14 mouse cellular contexts compared by ENCODE assay signal in the genomic region with DNA sequence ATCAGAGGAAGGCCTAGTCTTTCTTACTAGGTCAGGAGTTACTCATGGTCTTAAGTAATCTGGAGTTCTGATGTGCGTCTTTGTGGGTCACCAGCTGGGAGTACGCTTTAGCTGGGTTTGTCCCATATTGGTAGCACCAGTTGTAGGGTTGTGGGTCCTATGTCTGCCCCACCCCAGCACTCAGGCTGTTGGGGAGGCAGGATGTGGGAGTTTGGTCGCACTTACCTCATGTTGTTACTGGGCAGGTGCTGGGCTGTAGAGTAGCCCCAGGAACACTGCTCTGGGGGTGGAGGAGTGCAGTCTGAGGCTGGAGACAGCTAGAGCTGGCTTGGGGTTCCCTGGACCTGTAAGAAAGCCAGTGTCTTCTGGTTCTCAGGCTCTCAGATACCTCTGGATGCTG.
"Had no signal": no experiment of that assay in that cellular context is flagged by ENCODE, and none has a peak within 500 bp of the region (broad histone marks: within the 10 kb centered on the region; RNA-seq: fewer than 3 reads in every experiment).

No protein-coding gene starts in this region.

- DNase-seq: kidney, adult 18-20 months; kidney, postnatal 10 days; kidney, postnatal 4 days; lung, adult 2 months; lung, postnatal 36 days; midbrain, embryonic 14.5 days; thymus, adult 2 months; thymus, postnatal 36 days had no signal

- H3K4me1 ChIP-seq: liver, embryonic 15.5 days; midbrain, embryonic 10.5 days; neural tube, embryonic 15.5 days had no signal

- H3K36me3 ChIP-seq: liver, embryonic 15.5 days; neural tube, embryonic 15.5 days had no signal

- H3K27me3 ChIP-seq: liver, embryonic 15.5 days; neural tube, embryonic 15.5 days had no signal

- H3K4me2 ChIP-seq: liver, embryonic 11.5 days; liver, embryonic 15.5 days; neural tube, embryonic 15.5 days had no signal

- H3K4me3 ChIP-seq: layer of hippocampus, adult 2 months; liver, embryonic 15.5 days; midbrain, embryonic 10.5 days; neural tube, embryonic 15.5 days had no signal

- H3K27ac ChIP-seq: layer of hippocampus, adult 2 months; liver, embryonic 15.5 days; midbrain, embryonic 10.5 days; neural tube, embryonic 15.5 days had no signal

- H3K9ac ChIP-seq: liver, embryonic 15.5 days; neural tube, embryonic 15.5 days had no signal

- ATAC-seq: lung, postnatal 0 days had no signal

- H3K9me3 ChIP-seq: liver, embryonic 15.5 days; neural tube, embryonic 15.5 days had no signal
